Mouse (Mus musculus) neural tube, embryonic 12.5 days (tissue): ENCODE data around the gene Gm13272. TPM values are rescaled to one million over a fixed set of nuclear protein-coding genes. Genes with fewer than 3 reads are reported as not detected.
"Not testable (repeated sequence)": the region's sequence is repeated elsewhere in the genome, so short reads cannot be mapped to it uniquely, and the experiment has no call there.

Experiments
- ATAC-seq: fragments of 200-750 bp; cut with Nextera tagmentation; 2 replicates; pipeline ENCODE4 v1.8.0; 2017; ENCODE audit warnings: low read depth, mild to moderate bottlenecking, moderate TSS enrichment, moderate library complexity; ENCODE audit not compliant: low FRiP score
- H3K27ac ChIP-seq: fragments of 300-500 bp; sonication (generic); 2 replicates; pipeline ENCODE4 v1.5.1; 2016
- H3K27me3 ChIP-seq: fragments of 300-500 bp; sonication (generic); replicated peaks from 2 replicates; pipeline ENCODE4 v1.6.1; 2016; ENCODE audit warnings: mild to moderate bottlenecking
- H3K36me3 ChIP-seq: fragments of 300-500 bp; sonication (generic); 2 replicates; pipeline ENCODE4 v1.6.1; 2016; ENCODE audit warnings: mild to moderate bottlenecking
- H3K4me1 ChIP-seq: fragments of 300-500 bp; sonication (generic); 2 replicates; pipeline ENCODE4 v1.6.1; 2016
- H3K4me2 ChIP-seq: fragments of 300-500 bp; sonication (generic); replicated peaks from 2 replicates; pipeline ENCODE4 v1.6.1; 2016; ENCODE audit warnings: mild to moderate bottlenecking
- H3K4me3 ChIP-seq: fragments of 300-500 bp; sonication (generic); 2 replicates; pipeline ENCODE4 v1.5.1; 2016
- H3K9ac ChIP-seq: fragments of 300-500 bp; sonication (generic); 2 replicates; pipeline ENCODE4 v1.6.1; 2016; ENCODE audit warnings: mild to moderate bottlenecking
- H3K9me3 ChIP-seq: fragments of 300-500 bp; sonication (generic); 2 replicates; pipeline ENCODE4 v1.6.1; 2016; ENCODE audit warnings: mild to moderate bottlenecking
- WGBS: fragments of 180-500 bp; shearing (Covaris S2); methylation state at CpG from one replicate; pipeline ENCODE4 v1.1.7; 2016; 5-methylcytosine and 5-hydroxymethylcytosine counted together
- polyA plus RNA-seq: library from polyadenylated mRNA; unstranded; fragments of >200 nt; fragmentation: Nextera tagmentation; extraction: Ambion mirVana; gene quantifications from 2 replicates; pipeline ENCODE4 v1.2.1, GENCODE M21; 2016

Gm13272 gene
- not detected in 2 replicates for polyA plus RNA-seq

GRCm38 (mm10) chr4:88779550-88779949, at the start of gene Gm13272:
Gene Gm13272 (plus strand): TSS chr4:88779850.
- H3K27ac ChIP-seq, H3K9me3 ChIP-seq, ATAC-seq, H3K4me3 ChIP-seq, H3K9ac ChIP-seq, H3K4me2 ChIP-seq, H3K27me3 ChIP-seq, H3K36me3 ChIP-seq, H3K4me1 ChIP-seq: not testable (repeated sequence)
- no CpG with 5 or more reads among the region's 29 CpGs for WGBS

DNA sequence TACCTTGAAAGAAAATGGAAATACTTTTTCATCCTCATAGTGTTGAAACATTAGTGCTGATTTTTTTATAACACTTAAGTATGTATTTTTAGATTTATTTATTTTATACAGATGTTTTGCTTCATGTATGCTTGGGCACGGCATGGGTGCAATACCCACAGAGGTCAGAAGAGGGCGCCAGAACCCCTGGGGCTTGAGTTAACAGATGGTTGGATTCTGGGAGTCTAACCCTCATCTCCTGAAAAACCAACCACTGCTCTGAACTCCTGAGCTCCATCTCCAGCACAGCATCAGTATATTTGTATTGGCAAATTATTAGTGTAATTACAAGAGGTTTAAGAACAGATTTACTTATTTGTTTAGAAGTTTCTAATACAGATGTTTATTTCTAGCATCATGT, 41.2 kb upstream of the Gm13272 start:
- no peak overlapping the region for H3K9ac ChIP-seq
- H3K36me3 ChIP-seq, result no peaks in the 10 kb centered on the region
- ATAC-seq, result 0 out of 2 replicates have a peak, but pooled peaks have one; percentile 41
- H3K27me3 ChIP-seq, result no peaks in the 10 kb centered on the region
- H3K9me3 ChIP-seq, result no peaks in the 10 kb centered on the region
- 6% methylated on average over 2 of the region's 2 CpGs for WGBS
- no peak overlapping the region for H3K4me2 ChIP-seq
- no peak overlapping the region for H3K27ac ChIP-seq
- H3K4me3 ChIP-seq, result no peak overlapping the region
- no peaks in the 10 kb centered on the region for H3K4me1 ChIP-seq

DNA sequence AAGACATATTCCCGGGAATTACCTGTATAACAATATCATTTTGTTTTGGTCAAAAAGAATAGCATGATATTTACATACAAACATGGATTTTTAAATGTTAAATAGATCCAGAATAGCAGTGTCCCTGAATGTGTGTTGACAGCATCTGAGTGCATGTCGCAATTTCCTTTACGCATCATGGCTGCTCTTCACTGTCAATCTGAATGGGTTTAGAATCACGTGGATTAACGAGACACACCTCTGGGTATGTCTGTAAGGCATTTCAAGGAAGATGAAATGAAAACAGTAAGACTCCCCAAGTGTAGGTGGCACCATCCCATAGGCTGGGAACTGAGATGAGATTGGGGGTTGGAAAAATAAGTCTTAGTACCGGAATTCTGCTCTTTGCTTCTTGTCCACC, 40.6 kb upstream of the Gm13272 start:
- no peak overlapping the region for H3K27ac ChIP-seq
- no peak overlapping the region for H3K9ac ChIP-seq
- 94% methylated on average over 6 of the region's 6 CpGs for WGBS
- H3K4me1 ChIP-seq, result no peaks in the 10 kb centered on the region
- H3K36me3 ChIP-seq, result no peaks in the 10 kb centered on the region
- no peaks in the 10 kb centered on the region for H3K27me3 ChIP-seq
- H3K4me3 ChIP-seq, result no peak overlapping the region
- H3K4me2 ChIP-seq, result no peak overlapping the region
- H3K9me3 ChIP-seq, result no peaks in the 10 kb centered on the region
- no peak for ATAC-seq

- Histone ChIP-seq H3K36me3 (no peaks in the 10 kb centered on the region), H3K9ac (no peak overlapping the region), H3K27ac (no peak overlapping the region), H3K27me3 (no peaks in the 10 kb centered on the region), H3K4me2 (no peak overlapping the region), H3K4me3 (no peak overlapping the region), H3K4me1 (no peaks in the 10 kb centered on the region), H3K9me3 (no peaks in the 10 kb centered on the region)
- ATAC-seq, result no peak
- WGBS, result 95% methylated on average over 4 of the region's 4 CpGs
These were observed 38.2 kb upstream of the Gm13272 start for GRCm38 (mm10) chr4:88741426-88741825.

DNA sequence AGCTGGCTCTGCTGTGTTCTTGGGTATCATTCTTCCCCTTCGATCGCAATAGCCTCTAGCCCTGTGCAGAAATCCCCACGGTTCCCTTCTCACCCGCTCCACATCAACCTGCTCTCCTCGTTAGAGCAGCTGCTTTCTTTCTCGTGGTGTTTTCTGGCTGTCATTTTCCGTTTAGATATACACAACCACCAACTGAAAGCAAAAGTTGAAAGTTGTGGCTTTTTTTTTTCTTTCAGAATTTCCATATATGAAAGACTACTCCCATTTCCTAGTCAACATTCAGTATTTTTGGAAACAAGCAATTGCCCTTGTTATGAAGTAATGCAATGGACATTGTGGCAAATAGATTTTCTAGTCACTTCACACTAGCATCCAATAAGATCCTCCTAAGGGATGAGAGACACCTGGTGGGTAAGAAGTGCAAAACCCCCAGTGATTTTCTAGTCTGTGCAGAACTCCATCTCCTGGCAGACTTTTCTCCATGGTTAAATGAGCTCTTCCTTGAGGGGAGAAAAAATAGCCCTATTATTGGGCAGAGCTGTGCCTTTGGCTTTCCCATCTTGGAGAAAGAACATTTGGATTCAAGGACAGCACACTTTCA, 36.8 kb upstream of the Gm13272 start:
- Histone ChIP-seq H3K27me3 (no peaks in the 10 kb centered on the region), H3K4me2 (no peak overlapping the region), H3K9me3 (no peaks in the 10 kb centered on the region), H3K4me1 (no peaks in the 10 kb centered on the region), H3K27ac (no peak overlapping the region), H3K4me3 (no peak overlapping the region), H3K36me3 (no peaks in the 10 kb centered on the region), H3K9ac (no peak overlapping the region)
- 88% methylated on average over 7 of the region's 7 CpGs for WGBS
- no peak for ATAC-seq

DNA sequence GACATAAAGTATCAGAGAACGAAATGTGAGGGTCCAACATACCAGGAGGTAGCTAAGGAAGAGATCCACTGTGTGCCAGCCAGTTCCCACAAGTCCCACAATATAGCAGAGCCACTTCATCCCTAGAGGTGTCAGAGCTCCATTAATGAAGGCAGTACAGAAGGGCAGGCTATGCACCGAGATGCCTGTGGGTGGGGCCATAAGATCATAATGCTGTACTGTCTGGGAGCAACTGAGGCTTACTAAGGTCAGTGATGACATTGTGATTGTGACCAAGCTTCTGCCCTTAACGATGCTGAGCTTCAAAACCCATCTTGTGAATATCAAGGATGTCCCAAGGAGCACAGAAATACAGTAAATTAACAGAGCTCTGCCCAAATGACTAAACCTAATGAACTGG, 35.4 kb upstream of the Gm13272 start:
- no peak overlapping the region for H3K9ac ChIP-seq
- H3K4me2 ChIP-seq, result no peak overlapping the region
- ATAC-seq, result no peak
- no peaks in the 10 kb centered on the region for H3K4me1 ChIP-seq
- no peak overlapping the region for H3K4me3 ChIP-seq
- H3K27me3 ChIP-seq, result no peaks in the 10 kb centered on the region
- H3K36me3 ChIP-seq, result no peaks in the 10 kb centered on the region
- no peaks in the 10 kb centered on the region for H3K9me3 ChIP-seq
- 72% methylated on average over 3 of the region's 3 CpGs for WGBS
- H3K27ac ChIP-seq, result no peak overlapping the region

GRCm38 (mm10) chr4:88749926-88750325, 29.7 kb upstream of the Gm13272 start:
- Histone ChIP-seq H3K36me3 (no peaks in the 10 kb centered on the region), H3K4me3 (no peak overlapping the region), H3K4me1 (no peaks in the 10 kb centered on the region), H3K27me3 (no peaks in the 10 kb centered on the region), H3K9me3 (no peaks in the 10 kb centered on the region), H3K27ac (no peak overlapping the region), H3K9ac (no peak overlapping the region), H3K4me2 (no peak overlapping the region)
- ATAC-seq, result no peak
- WGBS, result 65% methylated on average over 6 of the region's 6 CpGs

- 84% methylated on average over 15 of the region's 15 CpGs for WGBS
- H3K9me3 ChIP-seq, H3K4me2 ChIP-seq, H3K4me1 ChIP-seq, H3K9ac ChIP-seq, H3K36me3 ChIP-seq, ATAC-seq, H3K27me3 ChIP-seq, H3K27ac ChIP-seq, H3K4me3 ChIP-seq: not testable (repeated sequence)
These were observed 24.8 kb upstream of the Gm13272 start, which contains the start of gene Gm13271 for GRCm38 (mm10) chr4:88754818-88755340. Gene Gm13271 (plus strand): TSS chr4:88754868.

DNA sequence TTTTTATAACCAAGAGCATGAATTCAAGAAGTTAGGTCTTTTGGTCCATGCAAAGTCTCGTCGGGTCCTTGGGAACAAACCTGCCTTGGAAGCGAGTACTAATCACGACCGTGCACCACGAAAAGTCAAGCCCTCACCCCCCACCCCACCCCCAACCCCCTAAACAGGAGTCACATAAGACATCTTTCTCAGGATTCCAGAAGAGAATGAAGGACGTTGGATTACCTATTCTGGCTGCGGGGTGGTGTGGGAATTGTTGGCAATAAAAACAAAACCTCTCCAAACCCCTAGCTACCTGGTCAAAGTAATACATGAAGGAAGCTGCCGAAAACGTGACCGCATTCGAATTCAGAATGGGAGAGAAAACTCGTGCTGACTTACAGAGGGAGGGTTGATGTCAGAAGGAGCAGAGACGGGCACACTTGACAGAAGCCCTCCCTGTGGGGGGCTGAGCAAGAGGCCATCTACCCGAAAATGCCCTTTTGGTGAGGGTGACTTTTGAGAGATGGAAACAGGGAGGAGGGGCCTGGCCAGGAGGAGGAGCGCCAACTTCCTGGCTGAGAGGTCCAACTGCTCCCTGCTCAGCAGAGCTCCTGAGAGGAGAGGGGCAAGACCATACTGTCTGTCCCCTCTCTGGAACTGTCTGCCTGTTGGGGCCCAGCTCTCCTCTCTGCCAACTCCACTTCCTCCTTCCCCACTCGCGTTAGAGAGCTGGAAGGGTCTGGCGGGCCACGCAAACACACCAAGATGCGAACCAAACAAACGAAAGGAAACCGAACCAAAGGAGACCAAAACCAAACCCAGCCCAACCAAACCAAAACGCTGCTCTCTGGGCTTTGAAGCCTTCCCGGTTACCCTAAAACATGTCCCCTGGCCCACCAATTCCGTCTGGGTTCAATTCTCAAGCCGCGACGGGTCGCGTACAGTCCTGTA, 22.8 kb upstream of the Gm13272 start:
- H3K36me3 ChIP-seq, H3K27ac ChIP-seq, H3K9me3 ChIP-seq, H3K4me1 ChIP-seq, H3K27me3 ChIP-seq: not testable (repeated sequence)
- WGBS, result 12% methylated on average over 29 of the region's 31 CpGs
- peak; percentile 41; the same call in 1 of the 2 replicates for ATAC-seq
- Histone ChIP-seq H3K4me3 (peak overlapping the region; percentile 33), H3K9ac (peak overlapping the region; percentile 10; the same call in 1 of the 2 replicates), H3K4me2 (peak overlapping the region; percentile 62)

GRCm38 (mm10) chr4:88757628-88758031, 22.0 kb upstream of the Gm13272 start:
- H3K27ac ChIP-seq, H3K9ac ChIP-seq, H3K9me3 ChIP-seq, H3K27me3 ChIP-seq, H3K4me1 ChIP-seq, H3K36me3 ChIP-seq: not testable (repeated sequence)
- WGBS, result under 1% methylated on average over 21 of the region's 21 CpGs
- ATAC-seq, result peak; percentile 100
- Histone ChIP-seq H3K4me3 (peak overlapping the region; percentile 33), H3K4me2 (peak overlapping the region; percentile 62)

- not testable (repeated sequence) for H3K4me2 ChIP-seq, H3K4me3 ChIP-seq, H3K9ac ChIP-seq, H3K9me3 ChIP-seq, H3K27me3 ChIP-seq, H3K4me1 ChIP-seq, H3K36me3 ChIP-seq, H3K27ac ChIP-seq, ATAC-seq
- 92% methylated on average over 9 of the region's 9 CpGs for WGBS
These were observed 20.9 kb upstream of the Gm13272 start for GRCm38 (mm10) chr4:88758751-88759150.

GRCm38 (mm10) chr4:88759610-88760268, 19.9 kb upstream of the Gm13272 start, which contains the start of gene Gm13283:
Gene Gm13283 (plus strand): TSS chr4:88760119.
- not testable (repeated sequence) for H3K36me3 ChIP-seq, H3K9ac ChIP-seq, H3K27ac ChIP-seq, H3K4me1 ChIP-seq, H3K27me3 ChIP-seq, H3K9me3 ChIP-seq, ATAC-seq
- H3K4me2 ChIP-seq, result peak within 1 kb of the TSS; percentile 59
- peak within 1 kb of the TSS; percentile 27 for H3K4me3 ChIP-seq
- WGBS, result 24% methylated on average over 11 of the region's 14 CpGs
